Mouse (Mus musculus) 3134 (cell line): ENCODE measurements around the gene Grik5.

Experiments
- DNase-seq: peaks from one replicate; pipeline ENCODE4 v3.0.0-alpha.2; 2011; ENCODE audit warnings: low spot score; ENCODE audit not compliant: insufficient read length; ENCODE audit errors: extremely low read depth

Gene Grik5

GRCm38 (mm10) chr7:25071979-25072715 is at the start of gene Grik5, which contains the start of gene Zfp574:
Gene Grik5, minus strand, starts transcription at chr7:25072346.
Gene Zfp574, plus strand, starts transcription at chr7:25072567.
- DNase-seq: no peak

GRCm38 (mm10) chr7:25121240-25121786 is 49.2 kb upstream of the Grik5 start:
- DNase-seq: no peak

GRCm38 (mm10) chr7:25120061-25120834 is 48.1 kb upstream of the Grik5 start:
- no peak for DNase-seq

GRCm38 (mm10) chr7:25112956-25113603 is 40.9 kb upstream of the Grik5 start:
- DNase-seq: no peak

GRCm38 (mm10) chr7:25112178-25112955 is 40.2 kb upstream of the Grik5 start:
- no peak for DNase-seq

GRCm38 (mm10) chr7:25110336-25110735 is 38.2 kb upstream of the Grik5 start:
- DNase-seq: no peak

- no peak for DNase-seq
These were observed 37.2 kb upstream of the Grik5 start for GRCm38 (mm10) chr7:25109355-25109754.

- DNase-seq: no peak
These were observed 34.8 kb upstream of the Grik5 start for GRCm38 (mm10) chr7:25106790-25107502.

GRCm38 (mm10) chr7:25105411-25106160 is 33.4 kb upstream of the Grik5 start:
- DNase-seq: no peak

GRCm38 (mm10) chr7:25099581-25099980 is 27.4 kb upstream of the Grik5 start:
- no peak for DNase-seq

GRCm38 (mm10) chr7:25098169-25098568 is 26.0 kb upstream of the Grik5 start:
- DNase-seq: no peak

GRCm38 (mm10) chr7:25089875-25090274 is 17.7 kb upstream of the Grik5 start:
- no peak for DNase-seq

- DNase-seq: no peak
These were observed 16.8 kb upstream of the Grik5 start for GRCm38 (mm10) chr7:25088968-25089367.

- no peak for DNase-seq
These were observed 16.4 kb upstream of the Grik5 start for GRCm38 (mm10) chr7:25088531-25088930.

- no peak for DNase-seq
These were observed 15.8 kb upstream of the Grik5 start for GRCm38 (mm10) chr7:25087972-25088371.

GRCm38 (mm10) chr7:25087256-25087912 is 15.2 kb upstream of the Grik5 start:
- DNase-seq: no peak

GRCm38 (mm10) chr7:25086656-25087055 is 14.5 kb upstream of the Grik5 start:
- DNase-seq: no peak

- no peak for DNase-seq
These were observed 12.5 kb upstream of the Grik5 start for GRCm38 (mm10) chr7:25084621-25085020.

- no peak for DNase-seq
These were observed 10.4 kb upstream of the Grik5 start for GRCm38 (mm10) chr7:25082510-25082909.
